Mouse (Mus musculus) testis, adult 2 months (tissue): Measurements from ENCODE around the gene Duxbl3. TPM values are rescaled to one million over a fixed set of nuclear protein-coding genes. Genes with fewer than 3 reads are reported as not detected.

Experiments
- H3K27ac ChIP-seq: fragments of 200-500 bp; 2 replicates; pipeline ENCODE4 v1.5.1; 2012; ENCODE audit warnings: low read depth, low read length; ENCODE audit not compliant: control insufficient read depth, insufficient read depth
- H3K27me3 ChIP-seq: fragments of 200-500 bp; 2 replicates; pipeline ENCODE4 v1.6.1; 2012; ENCODE audit warnings: mild to moderate bottlenecking, low read length, moderate library complexity; ENCODE audit not compliant: control insufficient read depth, insufficient read depth
- H3K36me3 ChIP-seq: fragments of 200-500 bp; 2 replicates; pipeline ENCODE4 v1.6.1; 2012; ENCODE audit warnings: mild to moderate bottlenecking, low read length; ENCODE audit not compliant: control insufficient read depth, insufficient read depth
- H3K4me1 ChIP-seq: fragments of 200-500 bp; 2 replicates; pipeline ENCODE4 v1.6.1; 2012; ENCODE audit warnings: low read length; ENCODE audit not compliant: control insufficient read depth, insufficient read depth
- H3K4me3 ChIP-seq: fragments of 200-500 bp; 2 replicates; pipeline ENCODE4 v1.5.1; 2012; ENCODE audit warnings: low read depth, mild to moderate bottlenecking, low read length, moderate library complexity, mixed read lengths; ENCODE audit not compliant: control insufficient read depth
- CTCF ChIP-seq: fragments of 200-500 bp; IDR thresholded peaks from 2 replicates; pipeline ENCODE4 v1.5.1; 2012; ENCODE audit warnings: low read depth, mild to moderate bottlenecking, inconsistent platforms, low read length, moderate library complexity; ENCODE audit not compliant: control insufficient read depth, insufficient read depth, insufficient replicate concordance
- POLR2A ChIP-seq: fragments of 200-500 bp; IDR thresholded peaks from 2 replicates; pipeline ENCODE4 v1.6.1; 2012; ENCODE audit warnings: low read depth, mild to moderate bottlenecking, inconsistent platforms, low read length, moderate library complexity; ENCODE audit not compliant: control insufficient read depth
- polyA plus RNA-seq: library from polyadenylated mRNA; depleted of rRNA; stranded (reverse); fragments of >200 nt; gene quantifications from 2 replicates; pipeline ENCODE4 v1.2.3, GENCODE M21; 2012; rRNA removed

Duxbl3 gene
- polyA plus RNA-seq, 1 experiment, result 0.04 TPM

DNA sequence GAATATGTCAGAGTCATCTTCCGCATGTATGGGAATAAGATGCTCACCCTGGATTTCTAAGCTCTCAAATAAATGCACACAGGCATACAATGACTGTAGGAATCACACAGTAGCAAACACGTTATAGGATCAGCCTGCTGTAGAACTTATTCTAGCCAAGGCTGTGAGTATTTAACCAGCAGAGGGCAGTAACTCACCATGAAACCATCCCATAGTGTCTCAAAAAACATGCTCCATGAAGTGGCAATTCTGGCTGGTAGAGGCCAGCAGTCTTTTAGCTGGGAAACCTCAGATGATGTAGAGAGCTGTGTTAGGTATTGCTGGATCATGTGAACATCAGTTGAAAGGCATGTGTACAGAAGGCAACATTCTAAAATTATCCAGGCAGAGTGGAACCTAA, 45.3 kb downstream of the Duxbl3 start:
- Histone ChIP-seq H3K27me3 (no peaks in the 10 kb centered on the region), H3K4me3 (no peak overlapping the region), H3K27ac (no peak overlapping the region), H3K4me1 (no peaks in the 10 kb centered on the region), H3K36me3 (no peaks in the 10 kb centered on the region)
- TF ChIP-seq CTCF (peak; percentile 8; the same call in 1 of the 2 replicates), POLR2A (no peak)

DNA sequence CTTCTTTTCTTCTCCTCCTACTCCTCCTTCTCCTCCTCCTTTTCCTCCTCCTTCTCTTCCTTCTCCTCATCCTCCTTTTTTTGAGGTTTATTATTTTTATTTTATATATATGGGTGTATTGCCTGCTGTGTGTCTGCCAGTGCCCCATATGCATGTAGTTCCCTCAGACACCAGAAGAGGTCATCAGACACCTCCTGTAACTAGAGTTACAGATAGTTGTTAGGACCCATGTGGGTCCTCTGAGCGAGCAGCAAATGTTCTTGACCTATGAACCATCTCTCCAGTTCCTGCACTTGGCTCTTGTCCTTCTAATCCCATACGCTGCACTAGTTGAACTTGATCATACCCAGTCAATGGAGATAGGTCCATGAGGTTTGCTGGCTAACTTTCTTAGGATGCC, 48.3 kb downstream of the Duxbl3 start:
- TF ChIP-seq CTCF, result no peak
- no peak for TF ChIP-seq POLR2A
- H3K36me3 ChIP-seq, result no peaks in the 10 kb centered on the region; the same call in 1 of the 2 replicates

DNA sequence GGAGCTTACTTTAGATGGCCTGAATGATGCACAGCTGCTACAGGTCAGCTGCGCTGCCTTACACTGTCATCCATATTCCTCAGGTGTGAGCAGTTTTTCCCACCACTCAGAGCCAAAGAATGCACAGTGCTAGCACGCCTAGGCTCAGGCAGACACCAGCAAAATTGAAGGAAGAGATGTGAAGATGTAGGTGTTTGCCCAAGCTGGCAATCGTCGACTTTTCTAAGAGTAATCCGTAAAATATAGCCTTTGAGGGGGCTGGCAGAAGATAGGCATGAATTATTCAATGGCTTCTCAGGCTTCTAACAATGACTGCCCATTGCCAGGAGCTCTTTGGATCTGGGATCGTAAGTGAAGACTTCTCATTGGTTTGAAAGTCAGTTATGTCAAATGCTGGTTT, 51.1 kb downstream of the Duxbl3 start:
- Histone ChIP-seq H3K4me1 (no peaks in the 10 kb centered on the region), H3K36me3 (no peaks in the 10 kb centered on the region; the same call in 1 of the 2 replicates), H3K27me3 (no peaks in the 10 kb centered on the region), H3K27ac (no peak overlapping the region), H3K4me3 (no peak overlapping the region)
- no peak for TF ChIP-seq POLR2A
- no peak for TF ChIP-seq CTCF

More for the DNA sequence above, 48.3 kb downstream of the Duxbl3 start:
- Histone ChIP-seq H3K4me1 (no peaks in the 10 kb centered on the region), H3K27ac (no peak overlapping the region), H3K27me3 (no peaks in the 10 kb centered on the region), H3K4me3 (no peak overlapping the region)

DNA sequence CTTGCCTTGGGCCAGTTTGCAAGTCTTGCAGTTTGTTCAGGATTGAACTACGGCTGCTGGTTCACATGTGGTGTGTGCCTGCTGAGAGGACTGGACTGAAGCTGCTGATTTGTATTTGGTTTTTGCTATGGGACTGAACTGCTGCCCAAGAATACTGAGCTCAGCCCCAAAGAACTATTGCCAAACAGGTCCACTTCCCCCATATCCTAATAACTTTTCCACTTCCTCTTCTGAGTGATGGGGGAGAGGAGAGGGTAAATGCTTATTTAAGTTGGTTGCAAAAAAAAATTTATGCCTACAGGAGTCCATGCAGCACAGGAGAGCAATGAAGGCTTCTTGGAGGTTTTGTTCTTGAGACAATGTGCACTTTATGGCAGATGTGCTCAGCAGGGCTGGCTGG, 51.7 kb downstream of the Duxbl3 start:
- Histone ChIP-seq H3K36me3 (no peaks in the 10 kb centered on the region; the same call in 1 of the 2 replicates), H3K27me3 (no peaks in the 10 kb centered on the region), H3K27ac (no peak overlapping the region), H3K4me1 (peaks cover 2% of the 10 kb centered on the region; the same call in 1 of the 2 replicates), H3K4me3 (no peak overlapping the region)
- TF ChIP-seq CTCF, result no peak
- TF ChIP-seq POLR2A, result no peak

DNA sequence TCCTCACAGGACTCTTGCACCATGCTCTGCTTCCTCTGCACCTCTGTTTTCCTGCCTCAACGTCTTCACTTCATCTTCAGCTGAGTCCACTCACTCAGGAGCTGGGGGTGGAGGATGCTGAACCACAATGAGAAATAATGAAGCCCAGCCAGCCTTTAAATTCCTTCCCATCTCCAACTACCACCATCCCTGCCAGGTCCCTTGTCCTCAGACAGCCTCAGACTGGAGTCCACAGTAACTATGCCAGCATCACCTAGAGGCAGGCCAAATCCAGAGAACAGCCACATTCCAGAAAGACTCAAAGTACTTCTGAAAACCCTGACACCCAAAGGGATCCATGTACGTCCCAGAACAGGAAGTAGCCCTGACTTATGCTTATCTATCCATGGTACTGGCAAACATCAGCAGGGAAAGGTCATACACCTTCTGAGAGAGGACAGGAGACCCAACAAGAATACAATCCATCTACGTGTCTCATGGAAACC, 58.5 kb downstream of the Duxbl3 start:
- H3K4me3 ChIP-seq, result no peak overlapping the region
- no peak for TF ChIP-seq CTCF
- no peak for TF ChIP-seq POLR2A
- no peaks in the 10 kb centered on the region for H3K36me3 ChIP-seq
- H3K4me1 ChIP-seq, result peaks cover 5% of the 10 kb centered on the region
- no peaks in the 10 kb centered on the region for H3K27me3 ChIP-seq
- H3K27ac ChIP-seq, result no peak overlapping the region

Other genes starting within 250 kb of the Duxbl3 start
- 8.4 and 19.8 TPM in 2 replicates for gene Gm9780, start 215.3 kb upstream of the Duxbl3 start, polyA plus RNA-seq
- gene Tmem254c, start 190.6 kb upstream of the Duxbl3 start, polyA plus RNA-seq, result 2.1 TPM in 1 of 2 replicates, not detected in the other
- not detected in 2 replicates for gene Cphx2, start 176.4 kb upstream of the Duxbl3 start, polyA plus RNA-seq
- not detected in 2 replicates for gene Cphx3, start 175.7 kb upstream of the Duxbl3 start, polyA plus RNA-seq
- 0.04 and 0.05 TPM in 2 replicates for gene Duxbl2, start 139.6 kb upstream of the Duxbl3 start, polyA plus RNA-seq
- gene Plac9b, start 75.5 kb upstream of the Duxbl3 start, polyA plus RNA-seq, result 36.9 and 50.3 TPM in 2 replicates
- gene Tmem254b, start 50.9 kb upstream of the Duxbl3 start, polyA plus RNA-seq, result 6.8 and 7.3 TPM in 2 replicates